Mouse (Mus musculus) cerebellum, adult 18-20 months (tissue): ENCODE measurements at regions not wholly inside any gene's neighbourhood (a gene's known extent, or its start where the extent isn't known, plus 50 kb on each side); places are given as distances from the start of the nearest gene placed in this dataset.

ENCODE experiments used
- DNase-seq, 2 experiments: peaks; one replicate each; pipeline ENCODE4 v3.0.0; 2021

DNA sequence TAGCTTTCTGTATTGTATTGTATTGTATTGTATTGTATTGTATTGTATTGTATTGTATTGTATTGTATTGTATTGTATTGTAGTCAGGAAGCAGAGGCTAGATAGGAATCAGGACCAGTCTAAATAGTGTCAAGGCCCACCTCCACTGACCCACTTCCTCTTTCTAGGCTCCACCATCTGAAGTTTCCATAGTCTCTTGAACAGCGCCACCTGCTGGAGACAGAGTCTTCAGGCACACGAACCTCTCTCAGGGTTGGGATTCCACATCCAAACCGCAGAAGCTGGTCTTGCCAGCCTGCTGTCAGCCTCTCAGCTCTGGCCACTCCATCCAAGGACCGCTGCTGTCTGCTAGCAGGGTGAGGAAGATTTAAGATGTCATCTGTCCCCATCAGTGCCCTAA lies 234.6 kb downstream of the Cdh26 start:
- peak; percentile 33 to 47 for DNase-seq

GRCm38 (mm10) chr2:178668451-178668850 lies 238.1 kb downstream of the Cdh26 start:
- DNase-seq = peak in 1 of 2 experiments; percentile 15

GRCm38 (mm10) chr2:178670952-178671351 lies 240.6 kb downstream of the Cdh26 start:
- DNase-seq = no peak

GRCm38 (mm10) chr2:178673621-178674020 lies 243.3 kb downstream of the Cdh26 start:
- DNase-seq = no peak

GRCm38 (mm10) chr2:178674621-178675020 lies 244.3 kb downstream of the Cdh26 start:
- DNase-seq = no peak

DNA sequence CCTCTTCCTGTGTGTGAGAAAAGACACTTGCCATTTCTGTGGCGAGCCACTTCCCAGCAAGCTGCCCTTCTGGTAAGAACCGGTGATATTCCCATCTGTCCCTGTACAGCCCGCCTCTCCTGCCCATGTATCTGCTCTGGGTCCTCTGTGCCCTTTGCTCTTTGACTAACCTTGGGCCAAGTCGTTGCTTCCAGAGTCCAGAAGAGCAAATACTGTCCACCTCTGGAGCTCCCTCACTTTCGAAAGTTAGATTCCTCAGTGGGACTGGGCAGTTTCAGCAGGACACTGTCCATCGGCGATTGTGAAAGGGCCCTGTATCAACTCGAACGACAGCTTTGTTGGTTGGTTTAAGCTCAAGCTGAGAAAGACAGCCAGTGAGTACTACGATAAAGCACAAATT lies 246.6 kb downstream of the Cdh26 start:
- no peak for DNase-seq

GRCm38 (mm10) chr2:178680368-178680767 lies 250.0 kb downstream of the Cdh26 start:
- DNase-seq = peak in 1 of 2 experiments; percentile 11

DNA sequence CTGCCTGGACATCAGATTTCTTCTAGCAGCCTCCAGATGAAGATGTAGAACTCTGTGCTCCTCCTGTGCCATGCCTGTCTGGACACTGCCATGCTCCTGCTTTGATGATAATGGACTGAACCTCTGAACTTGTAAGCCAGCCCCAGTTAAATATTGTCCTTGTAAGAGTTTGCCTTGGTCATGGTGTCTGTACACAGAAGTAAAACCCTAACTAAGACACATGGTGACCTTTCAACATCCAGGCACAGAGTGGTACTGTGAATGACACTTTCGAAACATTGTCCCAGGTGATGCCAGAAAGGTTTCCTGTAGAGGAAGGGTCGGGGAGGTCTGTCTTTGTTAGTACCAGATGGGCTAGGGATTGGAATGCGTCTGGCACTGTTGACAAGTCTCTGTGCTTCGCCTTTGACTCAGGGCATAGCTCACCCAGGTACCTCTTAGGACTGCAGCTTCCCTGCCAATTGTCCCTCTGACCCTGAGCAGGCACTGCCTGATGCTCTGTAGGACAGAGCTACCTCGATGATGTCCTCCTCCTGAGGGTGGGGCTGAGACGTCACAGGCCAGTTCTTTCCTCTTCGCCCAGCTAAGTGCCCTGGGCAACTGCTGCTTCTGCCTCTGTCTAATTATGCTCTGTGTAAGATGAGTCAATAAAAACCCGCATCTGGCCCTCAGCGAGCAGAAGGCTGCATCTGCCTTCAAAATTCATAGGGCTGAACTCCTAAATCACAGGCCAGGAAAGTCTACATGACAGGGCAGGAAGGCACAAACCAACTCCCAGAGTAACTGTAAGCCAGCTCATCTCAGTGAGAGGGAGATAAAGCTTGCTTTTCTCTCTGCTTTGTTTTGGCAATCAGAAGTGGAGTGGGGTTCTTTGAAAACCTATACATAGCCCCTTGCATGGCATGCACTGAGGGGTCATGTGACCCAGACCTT lies 254.0 kb downstream of the Cdh26 start:
- DNase-seq = no peak

DNA sequence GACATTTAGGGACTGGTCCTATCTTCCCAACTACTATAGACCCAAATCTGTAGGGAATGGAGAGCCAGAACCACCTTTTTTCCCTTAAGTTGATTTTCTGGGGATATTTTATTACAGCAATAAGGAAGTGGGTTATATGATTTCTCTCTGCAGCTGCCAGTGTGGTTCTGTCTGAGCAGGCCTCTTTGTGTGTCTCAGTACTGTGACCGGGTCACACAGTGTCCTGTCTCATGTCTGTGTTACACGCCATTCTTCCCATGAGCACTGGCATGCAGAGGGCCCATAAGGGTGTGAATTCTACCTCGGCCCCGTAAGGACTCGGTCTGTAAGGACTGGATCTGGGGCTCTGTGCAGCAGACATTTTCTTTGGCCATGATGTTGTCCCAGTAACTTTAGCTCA lies 254.9 kb downstream of the Cdh26 start:
- DNase-seq = no peak

DNA sequence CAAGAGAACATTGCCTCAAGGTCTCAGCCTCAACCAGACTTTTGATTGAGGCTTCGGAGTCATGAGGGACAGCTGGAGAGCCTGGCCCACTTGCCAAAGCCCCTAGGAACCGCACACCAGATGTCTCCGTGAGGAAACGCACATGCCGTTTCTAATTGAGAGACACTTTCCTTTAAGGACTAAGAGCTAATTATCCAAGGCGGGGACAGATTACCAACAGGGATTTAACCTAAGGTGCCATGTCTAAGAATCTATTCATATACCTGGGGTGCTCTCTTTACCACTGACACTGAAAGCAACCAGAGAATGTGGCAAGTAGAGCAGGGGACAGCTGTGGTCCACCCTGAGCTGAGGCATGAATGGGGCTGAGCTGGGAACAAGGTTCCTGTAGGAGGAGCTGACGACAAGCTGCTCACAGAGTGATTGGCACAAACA lies 255.9 kb downstream of the Cdh26 start:
- no peak for DNase-seq

GRCm38 (mm10) chr2:178688586-178688985 lies 258.3 kb downstream of the Cdh26 start:
- no peak for DNase-seq

DNA sequence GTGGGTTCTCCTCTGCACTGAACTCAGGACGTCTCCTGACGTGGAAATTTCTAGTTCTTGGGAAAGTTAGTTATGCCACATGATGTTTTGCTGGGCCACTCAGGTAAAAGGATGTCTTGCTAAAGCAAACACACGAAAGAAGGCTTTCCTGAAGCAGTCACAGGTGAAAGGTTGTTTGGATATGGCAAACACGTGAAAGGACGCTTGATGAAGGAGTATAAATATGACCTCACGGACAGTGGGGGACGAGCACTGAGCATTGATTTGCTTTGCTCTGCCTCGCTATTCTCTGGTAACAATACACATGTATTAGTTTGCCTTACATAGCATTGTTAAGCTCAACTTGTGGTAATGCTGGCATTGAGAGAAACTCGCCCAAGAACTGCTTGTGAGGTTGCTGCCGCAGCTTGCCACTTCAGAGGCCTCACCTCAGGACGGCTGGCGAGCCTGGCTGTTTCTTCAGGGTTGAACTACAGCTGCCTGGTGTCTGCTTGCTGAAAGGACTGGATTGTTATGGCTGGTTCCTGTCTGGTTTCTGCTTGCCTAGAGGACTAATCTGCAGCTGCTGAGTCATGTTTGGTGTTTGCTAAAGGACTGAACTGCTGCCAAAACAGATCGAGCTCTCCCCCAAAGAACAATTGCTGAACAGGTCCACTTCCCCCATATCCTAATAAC lies 261.0 kb downstream of the Cdh26 start:
- DNase-seq = no peak

DNA sequence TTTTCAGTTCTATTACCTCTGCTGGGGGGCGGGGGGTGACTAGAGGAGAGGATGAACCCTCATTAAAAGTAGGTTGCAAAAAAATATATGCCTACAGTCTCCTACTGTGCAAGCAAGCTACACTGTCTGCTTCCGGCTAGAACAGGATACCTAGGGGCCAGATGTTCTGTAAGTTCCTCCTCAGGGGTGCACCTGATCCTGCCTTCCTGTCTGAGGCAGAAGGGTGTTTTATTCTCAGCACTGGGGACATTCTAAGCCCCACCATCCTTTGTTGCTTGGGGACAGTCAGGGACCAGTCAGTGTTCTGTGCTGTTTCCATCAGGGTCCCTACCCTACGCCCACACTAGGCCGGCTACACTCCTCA lies 261.5 kb downstream of the Cdh26 start:
- DNase-seq = no peak

- no peak for DNase-seq
Measured at GRCm38 (mm10) chr2:178692231-178692630, 261.9 kb downstream of the Cdh26 start.

DNA sequence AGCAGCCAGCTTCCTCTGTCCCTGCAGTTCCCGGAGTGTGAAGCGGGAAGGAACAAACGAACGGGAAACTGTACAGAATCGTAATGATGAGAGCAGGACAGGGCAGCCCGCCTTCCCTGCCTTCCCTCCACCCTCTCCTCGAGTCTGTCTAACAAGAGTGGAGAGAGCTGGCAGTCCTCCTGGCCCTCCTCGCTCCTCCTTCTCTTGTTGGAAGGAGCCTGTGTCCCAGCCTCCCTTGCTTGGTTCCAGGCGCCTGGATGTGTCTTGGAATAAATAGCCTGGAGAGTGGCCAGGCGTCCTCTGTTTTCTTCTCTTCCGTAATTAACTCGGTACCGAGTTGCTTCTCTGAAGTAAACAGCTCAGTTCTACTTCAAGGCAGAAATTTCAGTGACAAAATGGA lies 268.3 kb downstream of the Cdh26 start:
- DNase-seq = peak; percentile 28 to 50

DNA sequence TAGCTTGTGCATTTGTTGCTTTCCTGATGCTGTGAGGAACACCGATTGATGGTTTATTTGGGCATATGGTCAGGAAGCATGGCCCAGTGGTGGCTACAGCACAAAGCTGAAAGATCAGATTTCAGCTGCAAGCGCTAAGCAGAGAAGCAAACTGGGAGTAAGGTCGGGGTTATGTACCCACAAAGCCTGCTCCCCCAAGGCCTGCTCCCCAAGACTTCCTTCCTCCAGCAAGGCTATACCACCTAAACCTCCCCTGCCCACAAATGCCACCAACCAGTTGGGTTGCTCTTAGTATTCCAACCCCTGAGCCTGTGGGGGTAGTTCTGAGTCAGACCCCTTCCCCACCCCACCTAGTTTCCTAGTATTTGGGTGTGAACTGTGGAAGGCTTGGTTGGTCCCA lies 270.5 kb downstream of the Cdh26 start:
- no peak for DNase-seq

DNA sequence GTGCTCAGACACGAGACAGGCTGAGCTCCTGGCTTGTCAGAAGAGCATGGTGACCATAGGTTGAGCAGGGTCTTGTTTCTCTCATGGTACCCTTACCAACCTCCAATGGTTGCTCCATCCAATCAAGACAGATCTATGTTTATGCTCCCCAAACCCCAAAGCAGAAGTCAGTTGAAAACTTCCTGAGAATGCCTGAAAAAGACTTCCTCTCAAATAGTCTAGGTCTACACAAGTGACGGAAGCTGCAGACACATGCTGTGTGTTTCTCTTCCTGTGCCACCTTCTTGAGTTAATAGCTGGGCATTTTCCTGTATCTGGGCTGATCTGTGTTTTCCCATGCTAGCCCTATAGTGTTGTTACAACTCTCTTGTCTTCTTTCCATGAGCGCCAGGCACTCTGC lies 274.2 kb downstream of the Cdh26 start:
- no peak for DNase-seq

DNA sequence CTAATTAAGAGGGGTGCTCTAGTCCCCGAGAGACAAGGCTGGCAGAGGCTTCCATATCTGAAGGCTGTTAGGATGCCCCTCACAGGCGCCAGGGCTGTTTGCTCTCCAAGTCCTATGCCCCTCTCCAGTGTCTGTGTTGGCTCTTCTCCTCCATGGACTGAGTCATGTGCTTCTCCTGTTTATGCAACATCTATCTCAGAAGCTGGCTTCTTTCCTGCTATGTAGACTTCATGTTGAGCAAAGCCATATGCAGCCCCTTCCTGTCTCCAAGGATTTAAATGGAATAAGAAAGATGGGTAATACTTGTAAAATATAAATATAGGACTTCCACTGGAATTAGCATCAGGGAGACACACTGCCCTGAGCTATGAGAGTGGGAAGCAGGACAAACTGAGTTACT lies 278.3 kb downstream of the Cdh26 start:
- DNase-seq = no peak

- DNase-seq = no peak
Measured at GRCm38 (mm10) chr2:178709192-178709881, 279.0 kb downstream of the Cdh26 start.

DNA sequence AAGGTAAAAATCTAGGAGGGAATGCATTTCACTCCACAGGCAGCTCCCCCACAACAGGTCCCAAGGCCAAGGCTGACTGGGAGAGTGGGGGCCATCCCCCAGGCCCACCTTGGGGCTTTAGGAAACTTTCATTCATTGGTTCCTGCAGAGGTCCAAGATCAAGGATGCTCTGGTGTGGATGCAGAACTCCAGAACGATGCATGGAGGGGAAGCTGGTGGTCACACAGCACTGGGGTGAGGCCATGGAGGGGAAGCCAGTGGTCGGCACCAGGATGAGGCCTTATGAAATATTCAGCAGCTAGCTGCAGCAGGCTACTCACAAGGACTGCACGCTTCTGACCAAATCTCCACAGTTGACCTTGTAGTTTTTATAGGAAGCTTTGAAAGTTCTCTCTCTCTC lies 279.7 kb downstream of the Cdh26 start:
- DNase-seq = no peak

GRCm38 (mm10) chr2:178711587-178712080 lies 281.3 kb downstream of the Cdh26 start:
- no peak for DNase-seq

GRCm38 (mm10) chr2:178712391-178712892 lies 282.1 kb downstream of the Cdh26 start:
- DNase-seq = no peak
